Mouse (Mus musculus) limb, embryonic 15.5 days (tissue): ENCODE results near the gene Prc1. TPM values are rescaled to one million over a fixed set of nuclear protein-coding genes. Genes with fewer than 3 reads are reported as not detected.
A peak's percentile ranks its signal among the peaks of the same experiment; 100 is the strongest.
"Not testable (repeated sequence)": the region's sequence is repeated elsewhere in the genome, so short reads cannot be mapped to it uniquely, and the experiment has no call there.

Source experiments
- ATAC-seq: fragments of 200-750 bp; cut with Nextera tagmentation; 2 replicates; pipeline ENCODE4 v1.8.0; 2017; ENCODE audit warnings: low read depth, moderate TSS enrichment; ENCODE audit not compliant: insufficient number of reproducible peaks, low FRiP score, low TSS enrichment
- H3K27ac ChIP-seq: fragments of 300-500 bp; sonication (generic); 2 replicates; pipeline ENCODE4 v1.5.1; 2015; ENCODE audit warnings: moderate library complexity, mild to moderate bottlenecking, inconsistent platforms
- H3K27me3 ChIP-seq: fragments of 300-500 bp; sonication (generic); 2 replicates; pipeline ENCODE4 v1.6.1; 2015; ENCODE audit warnings: inconsistent platforms
- H3K36me3 ChIP-seq: fragments of 300-500 bp; sonication (generic); 2 replicates; pipeline ENCODE4 v1.6.1; 2015; ENCODE audit warnings: inconsistent platforms
- H3K4me1 ChIP-seq: fragments of 300-500 bp; sonication (generic); 2 replicates; pipeline ENCODE4 v1.6.1; 2015; ENCODE audit warnings: inconsistent platforms
- H3K4me2 ChIP-seq: fragments of 300-500 bp; sonication (generic); 2 replicates; pipeline ENCODE4 v1.6.1; 2015; ENCODE audit warnings: mild to moderate bottlenecking, inconsistent platforms
- H3K4me3 ChIP-seq: fragments of 300-500 bp; sonication (generic); 2 replicates; pipeline ENCODE4 v1.5.1; 2015; ENCODE audit warnings: mild to moderate bottlenecking, inconsistent platforms
- H3K9ac ChIP-seq: fragments of 300-500 bp; sonication (generic); 2 replicates; pipeline ENCODE4 v1.6.1; 2015; ENCODE audit warnings: inconsistent platforms
- H3K9me3 ChIP-seq: fragments of 300-500 bp; sonication (generic); 2 replicates; pipeline ENCODE4 v1.6.1; 2016; ENCODE audit warnings: inconsistent platforms
- WGBS: fragments of 180-500 bp; shearing (Covaris S2); methylation state at CpG from one replicate; pipeline ENCODE4 v1.1.7; 2015; 5-methylcytosine and 5-hydroxymethylcytosine counted together
- polyA plus RNA-seq: library from polyadenylated mRNA; unstranded; fragments of >200 nt; fragmentation: Nextera tagmentation; extraction: Ambion mirVana; gene quantifications from 2 replicates; pipeline ENCODE4 v1.2.1, GENCODE M21; 2015

Gene Prc1
- polyA plus RNA-seq, 1 experiment from 2014 or later: 103 TPM

- Histone ChIP-seq H3K4me2 (no peak overlapping the region), H3K36me3 (peaks cover 47% of the 10 kb centered on the region), H3K4me3 (no peak overlapping the region), H3K9me3 (no peaks in the 10 kb centered on the region), H3K4me1 (peaks cover 14% of the 10 kb centered on the region), H3K27me3 (no peaks in the 10 kb centered on the region), H3K9ac (no peak overlapping the region), H3K27ac (no peak overlapping the region)
- no peak for ATAC-seq
- 73% methylated on average over 19 of the region's 19 CpGs for WGBS
Measured at GRCm38 (mm10) chr7:80319846-80320496, 25.7 kb downstream of the Prc1 start.

GRCm38 (mm10) chr7:80323336-80323735 lies 29.1 kb downstream of the Prc1 start:
- Histone ChIP-seq H3K27me3 (no peaks in the 10 kb centered on the region), H3K4me1 (peaks cover 18% of the 10 kb centered on the region), H3K4me3 (peak overlapping the region; percentile 74), H3K27ac (peak overlapping the region; percentile 93), H3K36me3 (peaks cover 56% of the 10 kb centered on the region), H3K9ac (peak overlapping the region; percentile 51), H3K4me2 (peak overlapping the region; percentile 72), H3K9me3 (no peaks in the 10 kb centered on the region)
- WGBS: 16% methylated on average over 8 of the region's 8 CpGs
- ATAC-seq: no peak

GRCm38 (mm10) chr7:80324043-80324815 lies 30.0 kb downstream of the Prc1 start, which contains the start of gene Rccd1:
Rccd1 (minus strand) TSS chr7:80324454.
- ATAC-seq: peak; percentile 98
- Histone ChIP-seq H3K4me3 (peak within 1 kb of the TSS; percentile 74), H3K9ac (peak within 1 kb of the TSS; percentile 51), H3K27ac (peak within 1 kb of the TSS; percentile 93), H3K9me3 (no peaks in the 10 kb centered on the region), H3K27me3 (no peaks in the 10 kb centered on the region), H3K4me2 (peak within 1 kb of the TSS; percentile 72), H3K36me3 (peaks cover 60% of the 10 kb centered on the region), H3K4me1 (peaks cover 18% of the 10 kb centered on the region)
- 1% methylated on average over 38 of the region's 38 CpGs for WGBS

GRCm38 (mm10) chr7:80324816-80325119 lies 30.5 kb downstream of the Prc1 start:
- not testable (repeated sequence) for H3K4me2 ChIP-seq, H3K27me3 ChIP-seq, H3K9me3 ChIP-seq, H3K9ac ChIP-seq, ATAC-seq
- H3K4me1 ChIP-seq: peaks cover 18% of the 10 kb centered on the region
- peaks cover 60% of the 10 kb centered on the region for H3K36me3 ChIP-seq
- WGBS: 38% methylated on average over 5 of the region's 5 CpGs
- H3K4me3 ChIP-seq: peak overlapping the region; percentile 74; the same call in 1 of the 2 replicates
- H3K27ac ChIP-seq: peak overlapping the region; percentile 93

GRCm38 (mm10) chr7:80325292-80325868 lies 31.1 kb downstream of the Prc1 start:
- Histone ChIP-seq H3K36me3 (peaks cover 59% of the 10 kb centered on the region), H3K4me3 (no peak overlapping the region), H3K9me3 (no peaks in the 10 kb centered on the region), H3K27me3 (no peaks in the 10 kb centered on the region), H3K27ac (peak overlapping the region; percentile 57), H3K4me1 (peaks cover 15% of the 10 kb centered on the region), H3K9ac (no peak overlapping the region), H3K4me2 (no peak overlapping the region)
- no peak for ATAC-seq
- WGBS: 93% methylated on average over 16 of the region's 16 CpGs

GRCm38 (mm10) chr7:80326076-80326475 lies 31.8 kb downstream of the Prc1 start:
- WGBS: 96% methylated on average over 19 of the region's 19 CpGs

GRCm38 (mm10) chr7:80330278-80330677 lies 36.0 kb downstream of the Prc1 start:
- Histone ChIP-seq H3K9ac (no peak overlapping the region), H3K4me3 (no peak overlapping the region), H3K27ac (no peak overlapping the region), H3K27me3 (no peaks in the 10 kb centered on the region), H3K36me3 (peaks cover 98% of the 10 kb centered on the region), H3K4me2 (no peak overlapping the region), H3K9me3 (no peaks in the 10 kb centered on the region), H3K4me1 (peaks cover 1% of the 10 kb centered on the region; the same call in 1 of the 2 replicates)
- ATAC-seq: no peak
- WGBS: 88% methylated on average over 8 of the region's 8 CpGs

More at GRCm38 (mm10) chr7:80326076-80326475, 31.8 kb downstream of the Prc1 start:
- H3K27me3 ChIP-seq: no peaks in the 10 kb centered on the region
- no peak overlapping the region for H3K27ac ChIP-seq
- peaks cover 15% of the 10 kb centered on the region for H3K4me1 ChIP-seq
- H3K36me3 ChIP-seq: peaks cover 60% of the 10 kb centered on the region
- no peak overlapping the region for H3K4me3 ChIP-seq
- H3K4me2 ChIP-seq: no peak overlapping the region
- no peaks in the 10 kb centered on the region for H3K9me3 ChIP-seq
- H3K9ac ChIP-seq: no peak overlapping the region
- ATAC-seq: no peak

- no peak overlapping the region for H3K9ac ChIP-seq
- WGBS: 96% methylated on average over 19 of the region's 19 CpGs
- no peaks in the 10 kb centered on the region for H3K9me3 ChIP-seq
- no peak overlapping the region for H3K4me2 ChIP-seq
- no peaks in the 10 kb centered on the region for H3K4me1 ChIP-seq
- H3K27ac ChIP-seq: no peak overlapping the region
- peaks cover 98% of the 10 kb centered on the region for H3K36me3 ChIP-seq
- H3K27me3 ChIP-seq: no peaks in the 10 kb centered on the region
- no peak for ATAC-seq
- no peak overlapping the region for H3K4me3 ChIP-seq
Measured at GRCm38 (mm10) chr7:80331433-80331832, 37.2 kb downstream of the Prc1 start.

- H3K4me2 ChIP-seq: no peak overlapping the region
- 85% methylated on average over 4 of the region's 4 CpGs for WGBS
- no peak for ATAC-seq
- H3K4me1 ChIP-seq: peaks cover 16% of the 10 kb centered on the region
- H3K9me3 ChIP-seq: no peaks in the 10 kb centered on the region
- no peak overlapping the region for H3K9ac ChIP-seq
- H3K4me3 ChIP-seq: no peak overlapping the region
- H3K27me3 ChIP-seq: no peaks in the 10 kb centered on the region
- peaks cover 72% of the 10 kb centered on the region for H3K36me3 ChIP-seq
- H3K27ac ChIP-seq: no peak overlapping the region
Measured at GRCm38 (mm10) chr7:80334848-80335247, 40.6 kb downstream of the Prc1 start.

GRCm38 (mm10) chr7:80336932-80337331 lies 42.7 kb downstream of the Prc1 start:
- Histone ChIP-seq H3K36me3 (peaks cover 53% of the 10 kb centered on the region), H3K9me3 (no peaks in the 10 kb centered on the region), H3K4me2 (no peak overlapping the region), H3K27me3 (no peaks in the 10 kb centered on the region), H3K27ac (no peak overlapping the region), H3K4me1 (peaks cover 23% of the 10 kb centered on the region), H3K4me3 (no peak overlapping the region), H3K9ac (no peak overlapping the region)
- ATAC-seq: no peak
- 70% methylated on average over 3 of the region's 3 CpGs for whole genome bisulfite sequencing

- no peaks in the 10 kb centered on the region for H3K9me3 ChIP-seq
- H3K4me3 ChIP-seq: peak overlapping the region; percentile 67
- no peaks in the 10 kb centered on the region for H3K27me3 ChIP-seq
- peaks cover 38% of the 10 kb centered on the region for H3K4me1 ChIP-seq
- WGBS: 4% methylated on average over 16 of the region's 17 CpGs
- peak overlapping the region; percentile 43; the same call in 1 of the 2 replicates for H3K27ac ChIP-seq
- ATAC-seq: no peak
- peak overlapping the region; percentile 44; the same call in 1 of the 2 replicates for H3K9ac ChIP-seq
- peaks cover 29% of the 10 kb centered on the region for H3K36me3 ChIP-seq
- H3K4me2 ChIP-seq: peak overlapping the region; percentile 86
Measured at GRCm38 (mm10) chr7:80339371-80339770, 45.1 kb downstream of the Prc1 start.
